Mouse (Mus musculus) CD8-positive naive resting alpha-beta T cell, adult 57 days (primary cell): ENCODE data around the gene Papolg. TPM values are rescaled to one million over a fixed set of nuclear protein-coding genes. Genes with fewer than 3 reads are reported as not detected.

Experiments
- total RNA-seq: library from RNA; stranded (reverse); gene quantifications from one replicate; pipeline ENCODE4 v1.2.4, GENCODE M21; 2023

Papolg gene
- total RNA-seq = 33.6 TPM

DNA sequence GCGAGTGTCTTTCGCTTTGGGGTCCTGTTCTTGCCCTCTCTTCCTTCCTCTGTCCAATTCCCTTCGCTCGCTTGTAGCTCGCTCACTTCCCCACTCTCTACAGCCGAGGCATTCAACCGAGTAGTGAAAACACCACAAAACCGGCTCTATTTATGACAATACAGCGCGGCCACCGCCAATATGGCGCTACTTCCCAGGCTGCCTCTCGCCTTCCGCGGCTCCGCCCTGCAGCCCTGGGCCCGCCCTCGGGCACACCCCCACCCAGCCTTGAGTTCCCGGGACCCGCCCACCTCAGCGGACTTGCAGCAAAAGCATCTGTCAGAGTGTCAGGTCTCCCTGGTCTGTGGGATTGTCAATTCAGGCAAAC, at the start of gene Papolg:
Gene Papolg, minus strand, starts transcription at position 194 of the 367 bp plus-strand sequence.

Other genes starting within 250 kb of the Papolg start
- gene Pus10, start 229.6 kb downstream of the Papolg start, total RNA-seq = 21.0 TPM
- gene Pex13, start 229.3 kb downstream of the Papolg start, total RNA-seq = 20.1 TPM
- 47.2 TPM for gene Rel, start 124.3 kb downstream of the Papolg start, total RNA-seq
- gene A830031A19Rik, start 179.8 kb upstream of the Papolg start, total RNA-seq = not detected
- 16.1 TPM for gene Bcl11a, start 182.8 kb upstream of the Papolg start, total RNA-seq